Mouse (Mus musculus) ES-E14 (cell line): ENCODE data around the gene Hoxc5.

Source experiments
- HCFC1 ChIP-seq: IDR thresholded peaks from 2 replicates; pipeline ENCODE4 v1.6.1; 2012; ENCODE audit warnings: low read length, inconsistent platforms, borderline replicate concordance; ENCODE audit not compliant: insufficient read depth
- MAFK ChIP-seq: IDR thresholded peaks from 2 replicates; pipeline ENCODE4 v1.6.1; 2014; ENCODE audit warnings: mild to moderate bottlenecking, low read depth, low read length, inconsistent platforms; ENCODE audit not compliant: insufficient read depth
- ZC3H11A ChIP-seq: IDR thresholded peaks from 2 replicates; pipeline ENCODE4 v1.6.1; 2012; ENCODE audit warnings: low read depth, mild to moderate bottlenecking, inconsistent platforms, low read length, borderline replicate concordance
- ZNF384 ChIP-seq: IDR thresholded peaks from 2 replicates; pipeline ENCODE4 v1.6.1; 2012; ENCODE audit warnings: low read depth, low read length, inconsistent platforms

DNA sequence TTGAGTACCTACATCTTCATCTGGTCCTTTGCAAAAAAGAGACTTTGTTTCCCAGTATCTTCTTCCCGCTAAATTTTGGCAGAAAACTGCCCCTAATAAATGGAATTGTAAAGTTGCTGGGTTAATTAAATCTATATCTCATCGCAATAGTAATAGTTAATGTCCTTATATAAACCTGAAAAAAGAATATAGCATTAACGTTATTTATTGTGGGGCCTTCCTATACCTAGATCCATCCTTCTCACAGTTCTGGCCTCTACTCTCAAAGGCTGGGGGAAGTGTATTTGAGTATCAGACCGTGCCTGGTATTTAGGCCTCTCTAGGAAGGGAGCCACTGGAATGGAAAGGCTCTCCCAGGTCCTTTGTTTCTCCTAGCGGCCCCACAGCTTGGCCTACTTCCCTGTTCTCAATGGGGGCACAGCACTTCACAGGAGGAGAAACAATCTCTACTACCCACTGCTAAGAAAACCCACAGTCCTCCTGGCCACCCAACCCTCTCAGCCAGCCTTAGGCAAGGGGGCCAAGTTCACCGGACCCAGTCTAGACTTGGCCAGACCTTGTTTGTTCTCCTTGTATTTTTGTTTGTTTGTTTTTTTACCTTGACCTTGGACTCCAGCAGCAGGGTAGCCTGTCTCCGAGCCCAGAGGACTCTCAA, 48.5 kb upstream of the Hoxc5 start:
- TF ChIP-seq MAFK: no peak
- no peak for TF ChIP-seq ZNF384
- no peak for TF ChIP-seq ZC3H11A
- TF ChIP-seq HCFC1: no peak
